Mouse (Mus musculus) bone marrow, adult 2 months (tissue): ENCODE measurements around the gene Elp4.

Source experiments
- CTCF ChIP-seq: fragments of 200-500 bp; IDR thresholded peaks from 2 replicates; pipeline ENCODE4 v1.5.1; 2011; ENCODE audit warnings: low read length, control low read depth; ENCODE audit not compliant: control insufficient read depth, insufficient read depth
- POLR2A ChIP-seq: fragments of 200-500 bp; IDR thresholded peaks from 2 replicates; pipeline ENCODE4 v1.6.1; 2011; ENCODE audit warnings: low read depth, mild to moderate bottlenecking, control low read depth, low read length, borderline replicate concordance; ENCODE audit not compliant: control insufficient read depth

DNA sequence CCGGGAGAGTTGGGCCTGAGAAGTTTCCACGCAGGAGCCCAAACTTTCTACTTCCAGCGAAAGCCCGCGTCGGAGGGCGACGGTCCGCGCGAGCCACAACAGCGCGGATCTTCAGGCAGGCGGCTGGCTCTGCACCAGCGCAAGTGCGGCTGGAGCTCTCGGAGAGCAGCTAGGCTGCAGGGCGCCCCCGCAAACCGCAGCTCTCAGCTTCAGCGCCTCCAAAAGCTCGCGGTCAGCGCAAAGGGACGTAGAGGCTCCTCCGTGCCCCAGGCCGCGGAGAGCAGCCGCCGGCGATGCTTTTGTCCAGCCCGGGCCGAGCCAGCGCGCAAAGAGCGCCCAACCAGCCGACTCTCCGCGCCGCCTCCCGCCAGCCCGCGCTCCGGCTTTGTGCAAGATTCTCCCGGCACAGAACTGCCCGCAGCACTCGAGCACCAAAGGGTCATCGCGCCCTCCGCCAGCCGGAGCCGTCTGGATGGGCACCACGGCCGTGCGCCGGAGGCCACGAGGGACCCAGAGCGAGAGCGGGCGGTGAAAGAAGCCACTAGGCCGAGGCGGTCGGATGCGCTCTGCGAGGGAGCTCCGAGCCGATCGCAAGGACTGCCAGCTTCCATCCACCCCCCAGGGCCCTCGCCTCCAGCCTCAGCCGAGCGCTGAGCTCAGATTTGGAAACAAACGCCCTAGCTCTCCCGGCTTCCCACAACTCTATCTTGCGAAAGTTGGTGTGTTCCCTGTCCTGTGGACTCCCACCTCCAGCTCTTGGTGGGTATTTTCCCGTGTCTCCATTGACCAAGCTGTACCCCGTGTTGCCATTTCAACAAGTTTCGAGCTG lies 228.1 kb downstream of the Elp4 start:
- TF ChIP-seq POLR2A (no peak), CTCF (no peak)
